Mouse (Mus musculus): ENCODE results near the gene Smarca1. TPM values are rescaled to one million over a fixed set of nuclear protein-coding genes. Genes with fewer than 3 reads are reported as not detected.

The Smarca1 gene
- 16.8 and 18.0 TPM in 2 replicates for polyA plus RNA-seq (2012; rRNA removed)

DNA sequence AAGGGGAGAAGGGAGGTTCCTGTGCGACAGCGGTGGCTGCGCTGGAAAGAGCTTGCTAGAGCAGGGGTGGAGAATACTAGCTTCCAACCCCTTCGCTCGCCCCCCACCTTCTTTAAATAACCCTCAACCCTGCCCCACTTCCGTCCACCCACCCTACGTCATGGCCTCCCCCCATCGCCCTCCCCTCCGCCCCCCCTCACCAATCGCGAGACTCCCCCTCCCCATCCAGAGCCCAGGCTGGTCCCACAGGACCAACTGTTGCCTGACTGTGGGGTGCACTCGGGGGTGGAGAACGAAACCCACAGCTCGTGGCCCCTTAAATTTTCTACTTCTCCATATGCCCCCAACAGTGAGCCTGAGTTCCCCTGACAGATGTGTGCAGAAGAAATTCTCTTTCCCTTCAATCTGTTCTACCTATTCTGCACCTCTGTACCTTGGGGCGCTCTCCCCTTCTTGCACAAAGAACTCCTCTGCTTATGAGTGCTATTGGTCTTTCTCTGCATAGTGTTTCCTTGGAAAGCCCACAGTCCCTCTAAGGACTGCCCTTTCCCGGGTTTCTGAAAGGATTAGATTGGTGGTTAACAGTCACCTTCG lies at the start of gene Smarca1:
Gene Smarca1, minus strand, starts transcription at position 544 of the 594 bp plus-strand sequence.

GRCm38 (mm10) chrX:47912306-47912792 lies 19.6 kb upstream of the Smarca1 start, which contains the start of gene Ocrl:
Gene Ocrl (plus strand): TSS chrX:47912387.

Other genes starting within 250 kb of the Smarca1 start
- gene Ocrl, start 19.4 kb upstream of the Smarca1 start, polyA plus RNA-seq (2012; rRNA removed), result 16.0 and 35.2 TPM in 2 replicates
- 4.0 and 4.2 TPM in 2 replicates for gene Apln, start 141.9 kb upstream of the Smarca1 start, polyA plus RNA-seq (2012; rRNA removed)
- 1.4 and 1.8 TPM in 2 replicates for gene Xpnpep2, start 215.8 kb upstream of the Smarca1 start, polyA plus RNA-seq (2012; rRNA removed)